Mouse (Mus musculus) adrenal gland, adult 8-10 months (tissue): ENCODE data around the gene Gm28048. TPM values are rescaled to one million over a fixed set of nuclear protein-coding genes. Genes with fewer than 3 reads are reported as not detected.
A peak's percentile ranks its signal among the peaks of the same experiment; 100 is the strongest.

Experiments used
- DNase-seq: peaks from one replicate; pipeline ENCODE4 v3.0.0; 2022
- total RNA-seq, 4 experiments: library from RNA; stranded (reverse); gene quantifications; 2 replicates each; pipeline ENCODE4 v1.2.4; 2022

The Gm28048 gene
- total RNA-seq, 4 experiments from 2014 or later: 44.3 to 72.0 (median 46.8) TPM

DNA sequence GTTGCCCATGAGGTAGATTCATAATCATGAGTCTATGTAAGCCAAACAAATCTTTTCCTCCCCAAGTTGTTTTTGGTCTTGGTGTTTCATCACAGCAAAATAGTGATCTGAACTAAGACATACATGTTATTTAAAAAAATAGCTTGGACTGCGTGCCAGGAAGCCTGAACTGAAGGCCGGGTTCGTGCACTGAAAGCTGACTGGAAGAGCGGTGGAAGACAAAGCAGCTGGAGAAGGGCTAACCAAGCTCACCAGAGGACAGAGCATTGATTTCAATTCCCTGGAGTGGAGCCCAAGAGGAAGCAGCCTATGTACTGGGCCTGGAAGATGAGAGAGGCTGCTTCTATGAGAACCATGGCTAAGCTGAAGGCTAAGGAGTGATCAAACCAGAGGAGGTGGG is 94.9 kb downstream of the Gm28048 start:
- no peak for DNase-seq

DNA sequence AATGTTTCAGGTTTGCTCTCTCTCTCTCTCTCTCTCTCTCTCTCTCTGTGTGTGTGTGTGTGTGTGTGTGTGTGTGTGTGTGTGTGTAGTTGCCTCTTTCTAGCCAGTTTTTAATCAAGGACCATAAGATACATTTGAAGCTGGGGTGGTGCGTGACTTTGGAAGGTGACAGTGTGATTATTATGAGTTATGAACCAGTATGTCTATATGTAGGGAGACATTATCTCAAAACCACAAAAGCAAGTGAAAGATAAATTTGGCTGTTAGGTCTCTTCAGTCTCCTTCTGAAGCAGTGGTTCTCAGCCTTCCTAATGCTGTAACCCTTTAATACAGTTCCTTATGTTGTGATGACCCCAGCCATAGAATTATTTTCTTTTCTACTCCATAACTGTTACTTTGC is 96.5 kb downstream of the Gm28048 start:
- no peak for DNase-seq

DNA sequence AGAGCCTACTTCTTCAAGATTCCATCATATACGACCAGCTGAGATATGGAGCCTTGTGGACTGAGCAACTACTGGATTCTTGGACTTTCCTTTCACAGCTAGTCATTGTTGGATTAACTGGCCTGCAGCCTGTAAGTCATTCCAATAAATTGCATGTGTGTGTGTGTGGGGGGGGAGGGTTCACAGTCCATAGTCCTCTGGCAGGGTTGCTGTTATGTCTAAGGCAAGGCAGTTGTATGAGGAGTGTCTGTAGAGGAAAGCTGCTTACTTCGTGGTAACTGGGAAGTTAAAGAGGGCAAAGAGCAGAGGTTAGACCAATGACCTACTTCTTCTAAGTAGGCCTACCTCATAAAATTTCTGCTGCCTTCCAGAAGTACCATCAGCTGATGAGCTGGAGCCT is 98.2 kb downstream of the Gm28048 start:
- DNase-seq: no peak

DNA sequence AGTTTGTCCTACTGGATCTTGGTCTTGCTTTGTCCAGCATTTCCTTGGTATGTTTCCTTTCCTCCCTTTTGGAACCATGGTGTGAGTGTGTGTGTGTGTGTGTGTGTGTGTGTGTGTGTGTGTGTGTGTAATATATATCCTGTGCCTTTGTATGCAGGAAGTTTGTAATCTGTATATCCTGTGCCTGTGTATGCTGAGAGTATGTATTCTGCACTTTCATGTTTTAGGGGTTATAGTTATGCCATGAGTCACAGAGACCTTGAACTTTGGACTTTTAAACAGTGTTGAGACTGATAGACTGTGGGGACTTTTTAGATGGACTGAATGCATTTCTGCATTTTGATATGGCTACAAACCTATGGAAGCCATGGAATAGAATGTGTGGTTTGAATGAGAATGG is 99.0 kb downstream of the Gm28048 start:
- DNase-seq: no peak

DNA sequence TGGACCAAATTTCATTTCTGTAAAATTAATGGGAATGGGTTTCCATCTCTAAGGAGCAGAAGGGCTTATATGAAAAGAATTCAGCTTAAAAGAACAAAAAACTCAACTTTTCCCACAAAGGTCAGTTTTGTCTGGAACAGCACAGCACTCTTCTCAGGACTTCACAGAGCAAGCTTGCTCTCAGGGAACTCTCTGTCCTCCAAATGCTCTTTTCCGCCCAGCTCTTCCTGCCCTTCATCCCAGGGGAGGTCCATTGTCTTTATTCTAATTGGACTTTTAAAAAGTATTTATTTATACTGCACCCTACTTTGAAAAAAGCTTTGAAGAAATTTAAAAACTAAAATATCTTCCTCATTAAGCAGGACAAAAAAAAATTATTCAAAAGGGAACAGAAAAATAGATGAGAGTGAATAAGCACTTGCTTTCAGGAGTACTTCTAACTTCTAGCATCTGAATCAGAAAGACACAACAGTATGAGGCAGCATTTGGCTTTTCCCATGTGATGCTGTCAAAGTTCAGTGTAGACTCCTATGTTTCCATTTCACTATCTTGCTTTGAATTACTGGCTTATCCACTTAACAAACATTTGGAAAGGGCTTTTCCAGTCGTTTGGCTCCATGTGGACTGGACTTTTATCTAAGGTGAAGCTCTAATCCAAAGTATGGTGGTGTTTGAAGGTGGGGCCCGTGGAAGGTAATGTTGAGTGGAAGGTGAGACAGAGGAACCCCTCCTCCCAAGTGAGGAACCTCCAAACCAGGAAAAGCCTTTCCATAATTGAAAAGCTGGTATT is 101.3 kb downstream of the Gm28048 start:
- DNase-seq: no peak

DNA sequence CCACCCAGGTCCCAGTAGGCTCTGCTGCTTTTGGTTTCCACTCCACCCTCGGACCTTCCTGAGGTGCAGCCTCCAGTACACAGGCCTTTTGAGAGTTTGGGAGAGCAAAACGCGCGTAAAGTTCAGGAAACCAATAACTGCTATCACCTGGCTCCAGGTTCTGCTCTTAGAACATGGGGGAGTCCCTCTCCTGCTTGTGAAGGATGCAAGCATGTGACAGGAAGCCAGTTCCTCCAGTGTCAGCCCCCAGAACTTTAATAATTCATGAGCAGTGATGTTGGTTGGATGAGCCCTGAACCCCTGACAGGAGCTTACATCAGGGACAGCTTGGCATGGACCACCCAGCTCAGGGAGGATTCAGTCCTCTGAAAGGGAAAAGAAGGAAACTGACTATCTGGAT is 102.2 kb downstream of the Gm28048 start:
- DNase-seq: no peak

DNA sequence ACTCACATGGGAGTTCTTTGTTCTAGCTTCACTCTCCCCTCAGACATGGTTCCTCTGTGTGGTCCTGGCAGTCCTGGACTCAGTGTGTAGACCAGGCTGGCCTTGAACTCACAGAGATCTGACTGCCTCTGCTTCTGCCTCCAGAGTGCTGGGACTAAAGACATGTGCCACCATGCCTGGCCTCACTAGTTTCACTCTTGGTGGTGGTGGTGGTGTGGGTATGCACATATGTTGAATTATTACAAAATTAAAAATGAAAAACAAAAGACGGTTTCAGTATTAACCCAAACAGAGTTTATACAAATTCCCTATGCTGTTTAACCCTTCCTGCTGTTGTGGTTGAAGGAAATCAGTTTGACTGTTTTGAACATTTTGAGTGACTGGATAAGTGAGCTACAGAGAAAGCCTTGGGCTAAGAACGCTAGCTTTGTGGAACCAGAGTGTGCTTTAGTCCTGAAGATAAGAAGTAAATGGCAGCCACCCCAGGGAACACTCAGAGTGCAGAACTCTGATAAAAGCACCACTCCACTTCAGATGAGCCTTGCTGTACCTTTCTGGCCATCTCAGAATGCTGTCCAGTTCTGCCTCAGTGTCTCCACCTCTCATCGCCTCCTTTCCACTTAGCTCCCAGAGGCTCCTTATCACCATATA is 105.1 kb downstream of the Gm28048 start:
- DNase-seq: no peak

DNA sequence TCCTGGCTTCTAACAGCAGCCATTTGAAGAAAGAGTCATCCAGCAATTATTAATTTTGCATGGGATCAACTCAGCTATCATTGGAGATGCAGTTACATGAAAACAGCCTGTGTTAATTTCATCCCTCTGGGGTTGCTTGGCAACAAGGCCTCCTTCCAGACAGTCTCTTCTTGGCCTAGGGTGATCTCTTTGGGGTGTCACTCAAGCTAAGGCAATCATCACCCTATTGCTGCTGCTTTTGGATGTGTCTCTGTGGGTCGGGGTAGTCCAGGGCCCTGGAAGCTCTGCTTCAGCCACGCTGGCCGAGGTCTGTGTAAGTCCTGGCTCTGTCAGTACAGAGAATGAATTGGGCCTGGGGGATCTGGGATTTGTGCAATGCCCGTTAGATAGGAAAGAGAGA is 106.6 kb downstream of the Gm28048 start:
- DNase-seq: no peak

DNA sequence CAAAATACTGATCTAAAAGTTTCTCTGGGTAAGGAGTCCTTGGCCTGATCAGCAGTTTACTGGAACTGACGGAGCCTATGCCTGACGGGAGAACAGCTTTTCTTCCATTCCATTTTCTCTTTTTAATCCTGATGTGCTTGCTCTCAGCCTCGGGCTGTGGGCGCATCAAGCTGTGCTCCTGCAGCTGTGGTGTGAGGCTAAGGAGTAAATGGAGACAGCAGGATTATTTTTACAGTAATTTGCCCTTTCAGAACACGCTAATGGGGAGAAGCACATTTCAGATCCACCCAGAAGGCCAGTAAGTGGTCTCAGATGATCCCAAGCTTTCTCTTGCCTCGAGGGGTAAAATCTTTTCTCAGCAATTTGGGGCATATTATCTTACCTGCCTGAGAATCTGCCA is 107.1 kb downstream of the Gm28048 start:
- no peak for DNase-seq

DNA sequence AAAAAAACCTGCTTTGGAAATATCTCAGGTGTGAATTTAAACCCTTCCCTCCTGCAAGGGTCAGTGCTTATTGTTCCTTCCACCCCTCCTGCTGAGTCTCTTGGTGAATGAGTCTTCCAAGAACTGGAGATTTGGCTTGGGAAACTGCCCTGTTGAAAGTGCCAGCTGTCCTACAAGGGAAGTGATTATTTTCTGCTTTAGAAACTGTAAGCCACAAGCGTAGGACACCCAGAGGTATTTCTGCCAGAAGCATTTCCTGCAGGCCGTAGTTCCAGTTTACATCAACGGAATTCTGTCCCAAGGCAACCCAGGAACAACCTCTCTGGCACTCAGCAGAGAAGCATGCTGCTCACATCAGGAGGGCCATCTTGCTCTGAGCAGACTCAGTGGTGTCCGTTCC is 108.5 kb downstream of the Gm28048 start:
- no peak for DNase-seq

DNA sequence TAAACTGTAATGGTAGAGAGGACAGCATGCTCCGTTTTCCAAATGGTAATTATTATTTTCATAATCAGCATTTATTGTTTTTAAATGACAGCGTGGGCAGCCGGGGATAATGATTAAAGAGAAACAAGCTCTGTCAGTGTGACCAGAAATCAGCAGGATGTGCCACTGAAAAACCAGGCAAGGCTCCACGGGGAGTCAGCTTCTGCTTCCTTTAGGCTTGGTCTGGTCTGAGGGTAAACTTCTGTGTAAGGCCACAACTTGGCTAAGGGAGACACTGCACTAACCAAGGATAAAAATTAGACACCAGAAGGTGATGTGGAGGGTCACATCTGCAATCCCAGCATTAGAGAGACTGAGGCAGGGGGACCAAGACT is 109.6 kb downstream of the Gm28048 start:
- no peak for DNase-seq

DNA sequence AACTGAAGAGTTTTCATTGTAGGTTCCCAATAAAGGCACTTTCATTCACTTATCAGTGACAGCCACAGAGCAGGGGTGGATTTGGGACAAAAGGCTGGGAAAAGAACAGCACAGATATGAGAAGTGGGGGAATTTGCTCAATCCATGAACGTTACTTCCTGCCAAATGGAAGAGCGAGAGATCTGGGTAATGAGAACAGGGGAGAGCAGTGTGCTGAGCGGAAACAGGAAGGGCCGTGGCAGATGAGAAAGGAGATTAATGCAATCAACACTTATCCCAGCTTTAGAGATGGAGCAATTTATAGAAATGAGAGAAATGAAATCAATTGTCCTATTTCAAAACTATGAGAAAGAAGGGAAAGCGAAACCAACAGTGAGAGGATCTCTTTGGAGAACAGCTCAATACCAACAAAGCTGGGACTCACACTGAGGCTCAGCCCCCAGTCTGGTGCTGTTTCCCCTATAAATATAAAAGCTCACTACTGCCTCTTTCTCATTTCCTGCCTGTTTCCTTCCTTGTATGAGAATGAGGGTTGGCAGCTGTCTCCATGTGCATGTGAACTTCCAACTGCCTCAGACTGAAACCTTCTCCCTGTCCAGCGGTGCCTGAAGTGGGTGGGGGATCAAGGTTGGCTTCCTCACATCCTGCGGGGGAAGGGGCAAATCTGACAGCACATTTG is 110.1 kb downstream of the Gm28048 start:
- no peak for DNase-seq

DNA sequence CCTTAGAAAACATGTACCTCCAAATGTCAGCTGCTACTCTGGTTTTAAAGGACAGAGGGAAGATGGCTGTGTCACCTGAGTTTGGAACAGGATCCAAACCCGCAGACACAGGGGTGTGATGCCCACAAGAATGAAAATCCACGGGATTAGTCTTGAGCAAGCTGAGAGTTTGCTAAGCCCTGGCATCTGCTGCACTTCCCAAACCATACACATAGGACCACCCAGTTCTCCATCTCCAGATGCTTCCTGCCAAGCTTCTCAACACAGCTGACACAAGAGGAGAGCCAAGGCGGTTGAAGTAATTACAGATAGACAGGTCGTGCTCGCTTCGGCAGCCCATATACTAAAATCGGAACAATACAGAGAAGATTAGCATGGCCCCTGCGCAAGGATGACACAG is 113.3 kb downstream of the Gm28048 start:
- no peak for DNase-seq

DNA sequence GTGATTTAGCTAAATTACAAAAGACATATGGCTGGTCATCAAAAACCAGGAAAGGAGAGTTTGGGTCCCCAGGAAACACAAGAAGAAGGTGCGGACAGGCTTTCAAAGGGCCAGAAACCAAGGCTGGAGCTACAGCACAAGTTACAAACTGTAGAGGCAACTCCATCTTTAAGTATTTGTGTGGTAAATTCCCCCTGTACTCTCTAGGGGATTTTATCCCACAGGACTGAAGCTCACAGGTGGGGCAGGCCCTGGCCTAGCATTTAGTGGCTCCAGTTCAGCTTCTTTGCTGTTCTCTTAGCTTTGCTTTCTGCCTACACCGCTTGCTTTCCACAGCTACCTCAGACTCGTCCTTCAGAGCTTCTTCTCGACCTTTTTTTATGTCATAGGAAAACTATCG is 114.2 kb downstream of the Gm28048 start:
- no peak for DNase-seq

DNA sequence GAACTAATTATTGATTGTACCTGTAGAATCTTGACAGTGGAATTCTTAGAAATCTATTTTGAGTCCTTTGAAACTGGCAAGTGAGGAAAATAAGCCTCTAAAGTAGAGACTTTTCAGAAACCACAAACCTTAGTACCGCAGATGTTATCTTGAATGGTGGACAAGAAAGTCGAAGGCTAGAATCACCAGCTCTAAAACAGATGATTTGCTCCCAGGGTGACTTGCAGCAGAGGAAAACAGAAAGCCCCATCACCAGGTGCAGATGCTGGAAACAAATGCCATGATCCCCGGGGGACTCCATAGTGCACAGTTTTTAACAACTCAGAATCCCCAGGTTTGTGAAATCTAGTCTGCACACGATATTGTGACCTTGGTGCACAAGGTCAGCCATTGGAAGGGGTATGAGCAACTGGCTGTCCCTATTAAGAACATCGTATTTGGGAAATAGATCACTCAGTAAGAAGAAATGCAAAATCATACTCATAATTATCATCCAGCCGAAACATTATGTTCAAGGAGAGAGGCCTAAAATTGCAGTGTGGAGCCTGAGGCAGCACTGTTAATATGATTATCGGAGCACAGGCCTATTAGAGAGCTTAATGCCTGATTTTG is 116.1 kb downstream of the Gm28048 start:
- no peak for DNase-seq

DNA sequence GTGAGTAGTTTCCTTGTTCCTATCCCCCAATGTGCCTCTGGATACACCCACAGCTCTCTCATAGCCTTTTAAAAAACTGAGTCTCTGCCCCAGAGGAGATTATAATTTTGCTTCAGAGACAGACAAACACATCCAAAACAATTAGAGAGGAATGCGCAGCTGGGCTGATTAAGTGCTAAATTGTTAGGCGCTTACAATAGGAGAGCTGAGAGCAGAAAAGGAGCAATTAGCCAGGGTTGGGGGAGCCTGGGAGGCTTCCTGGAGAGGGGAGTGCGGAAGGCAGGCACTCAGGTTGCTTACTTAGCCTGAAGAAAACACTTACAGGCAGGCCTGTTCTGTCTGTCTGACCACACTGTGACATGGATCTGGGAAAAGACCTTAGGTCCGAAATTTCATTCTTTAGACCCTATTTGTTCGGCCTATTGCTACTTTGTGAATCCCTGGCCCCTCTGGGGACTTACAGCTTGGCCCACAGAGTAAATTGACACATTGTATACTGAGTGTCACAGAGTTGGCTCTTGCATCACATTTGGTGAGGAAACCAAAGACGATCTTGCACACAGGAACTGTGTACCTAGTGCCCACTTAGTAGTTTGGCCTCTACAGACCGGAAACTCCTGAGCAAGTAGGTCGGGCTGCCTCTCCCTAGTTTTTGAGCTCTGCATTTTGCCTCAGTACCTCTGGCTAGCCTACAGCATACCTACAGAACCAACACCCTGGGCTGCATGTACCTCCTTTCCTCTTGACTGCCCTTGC is 117.4 kb downstream of the Gm28048 start:
- no peak for DNase-seq

DNA sequence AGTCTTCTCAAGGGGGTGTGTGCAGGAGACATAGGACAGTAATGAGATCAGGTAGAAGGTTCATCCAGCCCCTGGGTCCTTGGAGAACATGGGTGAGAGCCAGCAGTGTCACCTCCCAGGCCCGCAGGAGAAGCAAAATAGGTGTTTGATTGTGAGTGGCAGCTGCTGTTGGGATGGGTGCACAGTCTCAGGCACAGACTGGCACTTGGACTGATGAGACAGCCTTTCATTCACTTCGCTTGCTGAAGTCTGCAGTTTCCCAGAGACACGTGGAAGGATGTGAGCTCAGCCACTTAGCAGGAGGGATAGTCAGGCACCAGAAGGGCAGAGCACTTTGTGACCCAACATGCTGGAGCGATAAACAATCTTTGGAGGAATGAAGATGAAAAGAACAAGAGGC is 118.3 kb downstream of the Gm28048 start:
- no peak for DNase-seq

DNA sequence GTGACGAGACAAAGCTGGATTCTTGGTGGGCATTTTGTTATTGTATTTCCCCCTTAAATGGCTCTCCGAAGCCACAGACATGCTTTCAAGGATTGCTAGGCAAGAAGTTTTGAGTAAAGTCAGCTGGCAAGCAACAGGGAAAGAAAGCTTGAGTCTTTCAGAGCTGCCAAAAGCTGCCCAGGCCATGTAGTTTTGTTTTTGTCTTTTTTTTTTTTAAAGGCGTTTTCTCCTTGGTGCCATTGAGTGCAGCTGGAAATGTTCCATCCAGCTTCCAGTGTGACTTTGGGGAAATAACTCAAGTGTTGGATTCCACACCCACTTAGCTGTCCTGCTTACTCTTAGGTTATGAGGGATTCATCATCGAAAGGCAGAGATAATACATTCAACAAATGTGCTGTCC is 120.6 kb downstream of the Gm28048 start:
- DNase-seq: no peak

DNA sequence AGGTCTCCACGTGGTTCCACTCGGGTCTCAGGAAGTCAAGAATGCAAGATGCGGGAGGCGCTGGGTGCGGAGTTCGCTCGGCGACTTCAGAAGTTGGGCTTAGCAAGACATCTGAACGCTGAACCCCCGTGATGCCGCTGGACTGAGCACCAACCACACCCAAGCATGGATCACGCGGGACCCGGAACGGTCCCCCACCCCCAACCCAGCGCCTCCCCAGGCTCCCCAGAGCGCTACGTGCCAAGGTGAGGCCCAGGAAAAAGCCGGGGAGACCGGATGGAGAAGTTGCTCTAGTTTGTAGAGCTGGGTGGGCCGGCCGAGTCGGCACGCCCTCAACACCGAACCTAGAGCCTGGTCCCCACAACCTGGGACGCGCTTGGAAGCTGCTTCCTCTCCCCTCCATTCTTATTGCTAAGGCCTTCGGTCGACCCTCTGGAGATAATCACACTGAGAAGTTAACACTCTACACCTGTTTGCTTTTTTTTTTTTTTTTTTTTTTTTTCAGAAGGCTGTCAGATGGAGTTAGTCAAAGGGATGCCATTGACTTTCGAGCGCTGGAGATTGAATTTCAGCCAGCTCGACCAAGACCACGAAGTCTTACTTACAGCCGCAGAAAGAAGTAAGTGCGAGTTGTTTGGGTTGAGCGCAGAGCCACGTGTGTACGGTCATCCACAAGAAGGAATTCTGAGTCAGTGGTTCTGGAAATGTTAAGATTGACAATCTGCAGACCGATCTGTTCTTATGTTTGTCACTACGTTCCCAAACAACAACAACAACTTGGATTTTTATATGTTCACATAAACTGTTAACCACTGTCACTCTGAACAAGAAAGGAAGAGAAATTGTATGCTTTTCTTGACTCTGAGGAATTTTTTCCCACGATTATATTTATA is 121.3 kb downstream of the Gm28048 start, which contains the start of gene B3gnt2:
Gene B3gnt2, minus strand, starts transcription at position 627 of the 893 bp plus-strand sequence.
- peak; percentile 53 for DNase-seq

DNA sequence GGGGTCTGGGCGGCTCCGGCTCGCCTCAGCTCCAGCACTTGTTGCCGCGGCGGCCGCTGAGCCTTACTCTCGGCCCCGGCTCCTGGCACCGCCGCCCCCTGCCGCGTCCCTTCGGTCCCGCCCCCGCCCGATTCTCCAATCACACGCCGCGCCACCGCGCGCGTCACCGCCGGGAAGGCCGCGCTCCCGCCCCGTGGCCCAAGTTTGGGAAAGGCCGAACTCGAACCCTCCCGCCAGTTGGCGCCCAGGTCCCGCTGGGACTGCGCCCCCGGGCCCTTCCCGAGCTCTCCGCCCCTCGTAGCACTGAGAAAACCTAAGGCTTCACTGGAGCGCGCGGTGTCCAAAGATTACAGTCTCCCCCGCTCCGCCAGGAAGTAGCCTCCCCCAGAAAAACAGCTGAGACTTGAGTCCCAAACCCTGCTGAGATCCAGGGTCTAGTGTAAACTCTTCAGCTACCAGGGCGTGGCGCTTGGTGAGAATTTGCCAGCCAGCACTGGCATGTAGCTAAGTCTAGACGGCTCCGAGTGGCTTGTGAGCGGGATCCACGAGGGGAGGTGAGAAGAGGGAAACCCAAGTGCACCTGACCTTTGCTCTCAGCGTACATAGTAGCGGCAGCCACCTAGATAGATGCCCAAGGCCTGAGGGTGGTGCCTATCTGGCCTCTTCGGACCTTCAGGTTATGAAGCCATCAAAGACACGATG is 122.1 kb downstream of the Gm28048 start:
- peak; percentile 85 for DNase-seq

DNA sequence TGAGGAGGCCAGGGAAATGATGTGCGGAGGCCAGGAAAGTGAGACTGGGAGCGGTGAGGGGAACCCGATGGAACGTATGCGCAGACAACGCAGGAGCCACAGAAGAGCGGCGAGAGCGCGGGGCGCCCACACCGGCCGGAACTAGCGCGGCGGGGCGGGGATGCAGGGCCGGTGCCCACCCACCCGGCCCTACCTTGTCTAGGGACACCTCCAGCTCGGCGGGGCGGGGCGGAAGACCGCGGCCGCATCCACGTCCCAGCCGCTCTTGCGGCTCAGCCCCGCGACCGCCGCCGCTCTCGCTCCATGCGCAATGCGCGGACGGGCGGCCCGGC is 122.6 kb downstream of the Gm28048 start:
- DNase-seq: no peak
